ENCODE assay signal across 9 mouse cellular contexts in the genomic region with DNA sequence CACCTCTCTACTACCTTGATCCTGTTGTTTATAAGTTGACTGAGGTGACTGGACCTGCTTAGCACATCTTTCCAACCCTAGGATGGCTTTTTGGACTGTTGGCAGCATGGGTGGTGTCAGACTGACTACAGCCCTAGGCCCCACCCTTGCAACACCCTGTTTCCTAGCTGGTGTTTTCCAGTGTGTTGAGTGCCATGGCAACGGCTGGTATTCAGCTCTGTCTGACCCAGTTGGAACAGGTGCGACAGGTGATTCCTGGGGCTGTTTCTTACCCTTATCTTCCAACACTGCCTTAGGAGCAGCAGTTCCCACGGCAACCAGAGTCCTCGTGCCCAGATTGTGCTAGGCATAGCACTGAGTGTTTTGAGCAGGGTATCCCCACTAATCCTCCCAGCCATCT. TPM values are rescaled to one million over a fixed set of nuclear protein-coding genes. Genes with fewer than 3 reads are reported as not detected.
DNase-seq lines count a peak whose midpoint lies in the region; ATAC-seq lines count a peak whose summit lies in the region.
"Had no signal": no experiment of that assay in that cellular context is flagged by ENCODE, and none has a peak within 500 bp of the region (broad histone marks: within the 10 kb centered on the region; RNA-seq: fewer than 3 reads in every experiment).

No protein-coding gene starts in this region.

- peaks cover 73% of the 10 kb centered on the region for H3K4me1 ChIP-seq in embryonic facial prominence, embryonic 13.5 days
- peaks cover 56% of the 10 kb centered on the region for H3K4me1 ChIP-seq in hindbrain, embryonic 14.5 days (replicated peaks; ENCODE audit: control insufficient read depth, insufficient read depth, low read length)
- H3K4me1 ChIP-seq in midbrain, embryonic 14.5 days (ENCODE audit: control insufficient read depth, insufficient read depth, low read length) = peaks cover 47% of the 10 kb centered on the region

- 0 out of 2 replicates have a peak overlapping the region, but pooled peaks have one; percentile 39 for H3K27ac ChIP-seq in embryonic facial prominence, embryonic 13.5 days
- H3K27ac ChIP-seq in hindbrain, embryonic 14.5 days = no peak overlapping the region
- no peak overlapping the region for H3K27ac ChIP-seq in midbrain, embryonic 14.5 days (replicated peaks; ENCODE audit: low read depth, low read length)

- peak; percentile 44 for DNase-seq in kidney, adult 9 months
- no peak for DNase-seq in kidney, adult 18-20 months
- no peak for DNase-seq in hindbrain, embryonic 14.5 days (ENCODE audit: low spot score)
- DNase-seq in midbrain, embryonic 14.5 days = no peak
- no peak for DNase-seq in adrenal gland, adult (ENCODE audit: inconsistent age in 2 of 2, low spot score in 1 of 2)
- no peak for DNase-seq in adrenal gland, postnatal 14 days
- DNase-seq in layer of hippocampus, adult 9-10 months (ENCODE audit: low spot score) = no peak
- DNase-seq: thymus, postnatal 36 days had no signal

- 0 out of 2 replicates have a peak overlapping the region, but pooled peaks have one; percentile 94 for H3K9ac ChIP-seq in embryonic facial prominence, embryonic 13.5 days
- no peak overlapping the region for H3K9ac ChIP-seq in hindbrain, embryonic 14.5 days
- no peak overlapping the region; the same call in 1 of the 2 replicates for H3K9ac ChIP-seq in midbrain, embryonic 14.5 days (replicated peaks; ENCODE audit: low read length)

- no peaks in the 10 kb centered on the region for H3K9me3 ChIP-seq in embryonic facial prominence, embryonic 13.5 days
- H3K9me3 ChIP-seq in hindbrain, embryonic 14.5 days (ENCODE audit: control insufficient read depth, low read length) = no peaks in the 10 kb centered on the region
- H3K9me3 ChIP-seq in midbrain, embryonic 14.5 days (ENCODE audit: control insufficient read depth, low read length) = no peaks in the 10 kb centered on the region

- H3K36me3 ChIP-seq in embryonic facial prominence, embryonic 13.5 days = no peaks in the 10 kb centered on the region
- H3K36me3 ChIP-seq in hindbrain, embryonic 14.5 days (replicated peaks; ENCODE audit: control insufficient read depth, insufficient read depth) = no peaks in the 10 kb centered on the region
- H3K36me3 ChIP-seq in midbrain, embryonic 14.5 days (ENCODE audit: control insufficient read depth, insufficient read depth, low read length) = no peaks in the 10 kb centered on the region

- ATAC-seq in embryonic facial prominence, embryonic 13.5 days (ENCODE audit: insufficient number of reproducible peaks, insufficient read depth, low FRiP score, low TSS enrichment, low read depth) = no peak
- ATAC-seq in hindbrain, embryonic 14.5 days (ENCODE audit: low FRiP score) = no peak
- no peak for ATAC-seq in midbrain, embryonic 14.5 days (ENCODE audit: low FRiP score, low TSS enrichment)

- H3K4me2 ChIP-seq in embryonic facial prominence, embryonic 13.5 days = peak overlapping the region; percentile 90
- H3K4me2 ChIP-seq in hindbrain, embryonic 14.5 days (replicated peaks) = peak overlapping the region; percentile 88
- peak overlapping the region; percentile 86 for H3K4me2 ChIP-seq in midbrain, embryonic 14.5 days (ENCODE audit: low read length)

- no peaks in the 10 kb centered on the region for H3K27me3 ChIP-seq in embryonic facial prominence, embryonic 13.5 days
- no peaks in the 10 kb centered on the region for H3K27me3 ChIP-seq in hindbrain, embryonic 14.5 days (ENCODE audit: control insufficient read depth, insufficient read depth, low read length)
- H3K27me3 ChIP-seq in midbrain, embryonic 14.5 days (ENCODE audit: control insufficient read depth, insufficient read depth, low read length) = no peaks in the 10 kb centered on the region

- 72% methylated on average over 4 of the region's 4 CpGs for WGBS in embryonic facial prominence, embryonic 13.5 days
- 63% methylated on average over 4 of the region's 4 CpGs for WGBS in hindbrain, embryonic 14.5 days
- WGBS in midbrain, embryonic 14.5 days = 62% methylated on average over 4 of the region's 4 CpGs

- peak overlapping the region; percentile 92; the same call in 1 of the 2 replicates for H3K4me3 ChIP-seq in embryonic facial prominence, embryonic 13.5 days
- no peak overlapping the region for H3K4me3 ChIP-seq in hindbrain, embryonic 14.5 days (replicated peaks; ENCODE audit: low read length)
- 0 out of 2 replicates have a peak overlapping the region, but pooled peaks have one; percentile 7 for H3K4me3 ChIP-seq in midbrain, embryonic 14.5 days (replicated peaks; ENCODE audit: low read depth, low read length)

RNA-seq across cellular contexts. Expression of a gene that starts 3.3 kb away (rescaled TPM):
- polyA plus RNA-seq in embryonic facial prominence, embryonic 13.5 days (2015; fragmentation: Nextera tagmentation; extraction: Ambion mirVana) = 12.3 and 15.5 TPM in 2 replicates
- polyA plus RNA-seq in hindbrain, embryonic 14.5 days (2014; fragmentation: Nextera tagmentation; extraction: Ambion mirVana) = 7.8 and 8.3 TPM in 2 replicates
- polyA plus RNA-seq in midbrain, embryonic 14.5 days (2014; fragmentation: Nextera tagmentation; extraction: Ambion mirVana) = 6.9 and 7.8 TPM in 2 replicates
- 25.6 and 28.7 TPM in 2 replicates for total RNA-seq in adrenal gland, postnatal 14 days (2021)

RNA-seq across cellular contexts. Expression of a gene that starts 32.2 kb away (rescaled TPM):
- 112 and 116 TPM in 2 replicates for polyA plus RNA-seq in embryonic facial prominence, embryonic 13.5 days (2015; fragmentation: Nextera tagmentation; extraction: Ambion mirVana)
- polyA plus RNA-seq in hindbrain, embryonic 14.5 days (2014; fragmentation: Nextera tagmentation; extraction: Ambion mirVana) = 132 and 141 TPM in 2 replicates
- polyA plus RNA-seq in midbrain, embryonic 14.5 days (2014; fragmentation: Nextera tagmentation; extraction: Ambion mirVana) = 138 and 165 TPM in 2 replicates
- 47.8 and 61.8 TPM in 2 replicates for total RNA-seq in adrenal gland, postnatal 14 days (2021)

RNA-seq across cellular contexts. Expression of a gene that starts 36.1 kb away (rescaled TPM):
- polyA plus RNA-seq in embryonic facial prominence, embryonic 13.5 days (2015; fragmentation: Nextera tagmentation; extraction: Ambion mirVana) = 0.92 and 1.1 TPM in 2 replicates
- 11.6 and 12.6 TPM in 2 replicates for polyA plus RNA-seq in hindbrain, embryonic 14.5 days (2014; fragmentation: Nextera tagmentation; extraction: Ambion mirVana)
- 7.1 and 11.5 TPM in 2 replicates for polyA plus RNA-seq in midbrain, embryonic 14.5 days (2014; fragmentation: Nextera tagmentation; extraction: Ambion mirVana)
- 0.23 TPM in 1 of 2 replicates, not detected in the other for total RNA-seq in adrenal gland, postnatal 14 days (2021)

RNA-seq across cellular contexts. Expression of a gene that starts 37.0 kb away (rescaled TPM):
- 0.18 TPM in 1 of 2 replicates, not detected in the other for polyA plus RNA-seq in embryonic facial prominence, embryonic 13.5 days (2015; fragmentation: Nextera tagmentation; extraction: Ambion mirVana)
- polyA plus RNA-seq in hindbrain, embryonic 14.5 days (2014; fragmentation: Nextera tagmentation; extraction: Ambion mirVana) = 0.48 and 0.81 TPM in 2 replicates
- 0.29 and 1.3 TPM in 2 replicates for polyA plus RNA-seq in midbrain, embryonic 14.5 days (2014; fragmentation: Nextera tagmentation; extraction: Ambion mirVana)
- not detected in 2 replicates for total RNA-seq in adrenal gland, postnatal 14 days (2021)

RNA-seq across cellular contexts. Expression of a gene that starts 48.4 kb away (rescaled TPM):
- 33.1 and 34.7 TPM in 2 replicates for polyA plus RNA-seq in embryonic facial prominence, embryonic 13.5 days (2015; fragmentation: Nextera tagmentation; extraction: Ambion mirVana)
- 32.3 and 36.8 TPM in 2 replicates for polyA plus RNA-seq in hindbrain, embryonic 14.5 days (2014; fragmentation: Nextera tagmentation; extraction: Ambion mirVana)
- polyA plus RNA-seq in midbrain, embryonic 14.5 days (2014; fragmentation: Nextera tagmentation; extraction: Ambion mirVana) = 20.1 and 24.8 TPM in 2 replicates
- total RNA-seq in adrenal gland, postnatal 14 days (2021) = 12.0 and 13.5 TPM in 2 replicates
